Mouse (Mus musculus) adrenal gland, postnatal 36 days (tissue): ENCODE measurements around the gene Stk10. TPM values are rescaled to one million over a fixed set of nuclear protein-coding genes. Genes with fewer than 3 reads are reported as not detected.

Source experiments
- DNase-seq, 2 experiments: peaks; one replicate each; pipeline ENCODE4 v3.0.0; 2021; ENCODE audit warnings: mixed read lengths in 1 of 2
- total RNA-seq, 2 experiments: library from RNA; stranded (reverse); gene quantifications; 2 replicates each; pipeline ENCODE4 v1.2.3; 2021

Stk10 gene
- total RNA-seq, 2 experiments from 2014 or later = 9.0 to 13.3 TPM

DNA sequence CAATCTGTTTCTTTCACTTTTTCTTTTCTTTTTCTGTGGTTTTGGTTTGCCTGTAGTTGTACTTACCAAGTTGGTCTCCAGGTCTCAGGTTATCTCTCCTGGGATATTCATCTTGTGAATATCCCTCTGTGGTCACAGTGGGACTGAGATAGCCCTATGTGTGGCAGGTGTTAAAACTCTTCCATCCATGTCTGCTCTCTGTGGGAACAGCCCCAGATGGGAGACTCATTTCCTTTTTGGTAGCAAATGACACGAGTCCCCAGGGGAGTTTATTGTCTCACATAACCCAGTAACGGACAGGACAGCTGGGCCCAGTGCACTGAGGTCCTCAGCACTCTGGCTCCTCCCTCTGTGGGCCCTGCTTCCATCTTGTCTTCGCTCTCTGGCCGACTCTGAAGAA, 17.0 kb downstream of the Stk10 start:
- DNase-seq = no peak

DNA sequence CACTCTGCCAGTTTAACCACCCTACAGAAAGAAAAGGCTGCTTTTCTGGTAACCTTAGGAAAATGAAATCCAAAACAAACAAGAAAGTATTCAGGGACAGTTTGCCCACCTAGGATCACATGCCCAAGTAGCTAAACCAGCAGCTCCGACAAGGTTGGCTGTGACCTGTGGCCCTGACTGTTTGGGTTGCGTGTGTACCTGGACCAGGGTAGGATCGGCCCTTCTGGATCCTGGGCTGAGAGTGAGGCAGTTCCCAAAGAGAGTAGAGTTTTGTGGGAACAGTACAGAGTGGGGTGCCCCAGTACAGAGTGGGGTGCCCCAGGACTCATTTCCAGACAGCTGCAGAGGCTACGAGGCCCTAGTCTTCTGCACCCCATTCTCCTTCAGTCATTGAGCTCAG, 18.0 kb downstream of the Stk10 start:
- DNase-seq = no peak

DNA sequence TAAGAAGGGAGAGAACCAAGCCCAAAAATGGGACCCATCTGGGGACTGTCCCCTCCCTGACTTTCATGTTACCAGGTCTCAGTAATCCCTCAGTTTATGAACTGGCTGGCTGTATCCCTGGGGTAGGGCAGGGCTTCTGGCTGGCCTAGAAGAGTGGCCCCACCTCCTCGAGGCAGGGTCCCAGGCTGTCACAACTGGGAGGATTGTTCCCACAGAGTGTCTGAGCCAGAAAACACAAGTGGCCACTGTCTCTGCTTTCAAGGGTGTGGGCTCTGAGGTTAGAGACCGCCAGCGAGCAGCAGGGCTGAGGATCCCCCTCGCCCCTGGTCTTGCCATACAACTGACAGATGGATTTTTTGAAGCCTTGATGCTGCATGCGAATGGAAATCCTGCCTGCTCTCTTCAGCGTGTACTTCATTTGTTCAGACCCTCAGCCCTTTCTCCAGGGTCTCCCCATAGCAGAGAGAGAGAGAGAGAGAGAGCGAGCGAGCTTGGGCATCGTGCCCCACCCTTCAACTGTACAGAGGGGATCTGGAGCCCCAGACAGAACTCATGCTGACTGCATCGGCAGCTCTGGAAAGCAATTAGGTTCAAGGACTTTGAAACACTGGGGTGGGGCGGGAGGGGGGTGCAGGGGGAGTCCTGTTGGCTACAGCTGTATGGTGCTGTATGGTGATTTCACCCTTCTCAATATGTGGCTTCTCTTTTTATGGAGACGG, 18.6 kb downstream of the Stk10 start:
- DNase-seq = no peak

DNA sequence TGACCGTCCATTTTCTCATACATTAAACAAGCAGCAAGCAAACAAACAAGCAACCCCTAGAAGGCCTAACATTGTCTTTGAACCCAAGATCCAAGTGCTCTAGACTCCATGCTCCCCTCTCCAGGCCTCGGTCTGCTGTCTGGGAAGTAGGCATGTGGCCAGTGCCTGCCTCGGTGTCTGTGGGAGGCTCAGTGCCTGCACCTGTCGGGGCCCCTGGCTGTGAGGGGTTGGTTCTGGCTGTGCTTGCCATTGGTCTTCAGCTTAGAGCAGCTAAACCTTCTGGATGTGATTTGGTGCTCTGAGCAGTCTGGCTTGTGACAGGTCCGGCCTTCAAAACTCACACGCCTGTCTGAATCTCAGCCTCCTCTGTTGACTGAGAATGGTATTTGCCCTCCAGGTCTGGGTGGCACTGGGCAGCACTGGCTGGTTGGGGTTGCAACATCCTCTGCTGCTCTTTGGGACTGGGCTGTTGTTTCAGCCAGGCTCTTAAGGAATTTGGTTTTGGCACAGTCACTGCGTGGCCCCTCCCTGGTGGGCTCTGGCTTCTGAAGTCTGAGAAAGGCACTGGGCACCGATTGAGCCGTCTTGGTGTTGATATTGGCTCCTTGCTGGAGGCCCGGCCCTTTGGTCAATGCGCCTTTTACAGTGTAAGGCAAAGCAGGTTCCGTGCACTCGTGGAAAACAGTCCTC, 19.4 kb downstream of the Stk10 start:
- peak in 1 of 2 experiments; percentile 50 for DNase-seq

DNA sequence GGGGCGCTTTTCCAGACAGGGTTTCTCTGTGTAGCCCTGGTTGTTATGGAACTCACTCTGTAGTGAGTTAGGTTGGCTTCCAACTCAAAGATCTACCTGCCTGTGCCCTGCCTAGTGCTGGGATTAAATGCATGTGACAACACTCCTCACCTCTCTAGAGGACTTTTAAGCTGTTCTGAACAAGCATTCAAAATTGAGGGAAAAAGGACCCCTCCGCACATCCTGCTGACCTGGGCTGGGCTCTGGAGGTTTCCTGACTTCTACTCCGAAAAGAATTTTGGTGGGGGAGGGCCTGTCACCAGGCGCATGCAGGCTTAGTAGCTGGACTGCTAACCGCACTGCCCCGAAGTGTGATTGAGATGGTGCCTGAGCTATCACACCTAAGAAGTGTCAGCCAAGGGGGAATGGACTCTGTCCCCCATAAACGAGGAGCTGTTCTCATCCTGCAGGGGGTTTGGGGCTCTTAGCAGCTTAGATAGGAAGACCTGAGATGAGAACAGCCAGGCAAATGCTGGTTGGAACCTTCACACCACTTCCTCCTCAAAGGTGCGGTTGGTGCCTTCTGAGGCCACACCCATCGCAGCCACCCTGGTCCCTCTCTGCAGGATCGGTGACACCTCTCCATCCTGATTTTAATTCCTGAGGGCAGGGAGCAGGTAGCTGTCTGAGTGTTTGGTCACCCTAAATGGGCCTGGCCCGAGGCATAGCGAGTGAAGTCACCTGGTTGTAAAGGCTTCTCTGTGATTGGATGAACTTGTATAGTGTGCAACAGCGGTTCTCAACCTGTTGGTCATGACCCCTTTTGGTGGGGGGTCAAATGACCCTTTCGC, 20.4 kb downstream of the Stk10 start:
- DNase-seq = no peak

DNA sequence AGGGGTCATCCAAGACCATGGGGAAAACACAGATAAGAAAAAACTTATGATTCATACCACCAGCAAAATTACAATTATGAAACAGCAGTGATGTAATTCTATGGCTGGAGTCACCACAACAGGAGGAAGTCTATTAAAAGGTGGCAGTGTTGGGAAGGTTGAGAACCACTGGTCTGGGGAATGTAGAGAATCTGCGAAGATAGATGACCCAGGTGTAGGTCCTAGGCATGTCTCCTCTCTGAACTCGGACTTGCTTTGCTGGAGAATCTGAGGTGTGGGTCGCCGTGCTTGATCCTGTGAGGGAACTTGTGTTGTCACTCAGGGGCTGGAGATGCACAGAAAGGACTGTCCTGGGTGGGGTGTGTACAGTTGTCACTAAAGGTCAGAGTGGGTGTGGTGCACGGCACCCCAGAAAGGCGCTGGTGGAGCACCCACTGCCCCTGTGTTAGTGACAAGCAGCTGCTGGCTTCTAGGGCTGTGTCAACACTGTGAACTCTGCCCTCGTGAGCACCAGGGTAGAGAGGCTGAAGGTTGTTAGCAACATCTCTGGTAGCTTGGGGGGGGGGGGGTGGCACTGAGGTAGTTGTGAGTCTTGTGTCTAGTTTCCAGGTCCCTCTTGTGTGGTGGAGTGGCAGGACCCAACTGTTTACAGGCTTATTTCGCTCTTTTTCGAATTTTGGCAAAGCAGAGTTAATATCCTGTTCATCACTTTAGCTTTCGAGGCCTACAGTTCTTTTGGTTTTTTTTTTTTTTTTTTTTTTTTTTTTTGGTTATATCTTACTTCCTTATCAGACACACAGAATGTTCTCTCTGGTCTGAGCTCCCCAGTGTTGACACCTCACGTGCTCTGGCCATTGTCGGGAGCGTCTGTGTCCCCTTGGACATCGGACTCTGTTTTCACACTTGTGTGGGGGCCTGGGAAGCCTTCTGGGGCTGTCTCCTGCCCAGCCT, 21.3 kb downstream of the Stk10 start:
- DNase-seq = no peak

DNA sequence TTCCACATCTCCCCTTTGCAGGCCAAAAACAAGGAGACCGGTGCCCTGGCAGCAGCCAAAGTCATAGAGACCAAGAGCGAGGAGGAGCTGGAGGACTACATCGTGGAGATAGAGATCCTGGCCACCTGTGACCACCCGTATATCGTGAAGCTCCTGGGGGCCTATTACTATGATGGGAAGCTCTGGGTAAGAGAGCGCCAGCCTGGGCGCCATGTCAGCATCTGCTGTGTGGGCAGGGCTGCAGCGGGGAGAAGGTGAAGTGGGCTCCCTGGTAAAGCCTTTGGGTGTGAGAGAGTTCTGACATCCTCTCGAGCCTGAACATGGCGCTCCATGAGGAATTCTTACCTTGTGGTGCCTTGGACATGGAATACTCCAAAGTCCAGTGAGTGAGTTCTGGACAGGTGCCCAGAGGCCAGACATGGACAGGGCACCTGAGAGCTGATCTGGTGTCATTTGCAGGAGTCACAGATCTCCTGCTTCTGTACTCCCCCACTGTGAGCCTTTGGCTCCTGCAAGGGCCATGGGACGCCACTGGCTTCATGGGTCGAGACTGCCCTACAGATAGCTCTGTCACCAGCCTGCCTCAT, 22.1 kb downstream of the Stk10 start:
- DNase-seq = no peak

DNA sequence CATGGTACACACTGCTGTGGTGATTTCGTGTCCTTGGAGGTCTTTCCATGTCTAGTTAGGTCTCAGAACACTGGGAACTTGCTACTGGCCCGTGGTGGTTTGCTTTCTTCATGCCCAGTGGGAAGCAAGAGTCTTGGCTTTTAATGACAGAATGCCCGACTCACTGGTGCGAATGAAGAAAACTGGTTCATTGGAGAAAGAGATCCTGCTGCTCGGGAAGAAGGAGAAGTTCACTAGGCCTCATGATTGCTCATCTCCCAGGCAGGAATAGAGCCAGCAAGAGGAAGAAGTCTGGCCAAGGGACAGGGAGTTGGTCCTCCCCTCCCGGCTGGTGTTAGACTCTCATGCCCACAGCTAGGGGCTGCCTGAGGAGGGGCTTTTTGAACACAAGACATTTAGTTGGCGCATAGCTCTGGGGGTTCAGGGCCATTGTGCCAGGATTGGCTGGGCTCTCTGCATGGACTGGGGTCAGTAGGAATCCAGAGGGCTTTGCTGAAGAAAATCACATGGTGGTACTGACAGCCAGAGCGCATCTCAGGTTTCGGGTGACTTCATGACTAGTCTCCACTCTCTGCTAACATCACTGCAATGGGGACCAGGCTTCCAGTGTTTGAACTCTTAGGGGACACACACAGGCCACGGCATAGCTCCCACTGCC, 23.4 kb downstream of the Stk10 start:
- DNase-seq = no peak

DNA sequence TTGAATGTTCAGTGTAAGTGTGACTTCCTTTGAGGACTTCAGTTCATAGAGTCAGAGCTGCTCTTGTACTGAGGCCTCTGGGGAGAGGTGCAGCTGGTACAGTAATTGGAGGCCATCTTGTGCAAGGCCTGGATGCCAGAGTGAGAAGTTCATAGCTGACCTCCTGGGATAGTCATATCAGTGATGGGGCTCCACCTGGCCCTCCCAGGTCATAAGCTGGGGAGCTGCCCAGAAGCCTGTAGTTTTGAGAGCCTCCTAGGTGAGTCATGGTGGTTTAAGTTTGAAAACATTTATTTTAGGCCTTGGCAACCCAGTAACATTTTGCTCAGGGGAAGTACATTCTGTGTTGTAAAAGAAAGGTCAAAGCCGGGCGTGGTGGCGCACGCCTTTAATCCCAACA, 24.9 kb downstream of the Stk10 start:
- no peak for DNase-seq

DNA sequence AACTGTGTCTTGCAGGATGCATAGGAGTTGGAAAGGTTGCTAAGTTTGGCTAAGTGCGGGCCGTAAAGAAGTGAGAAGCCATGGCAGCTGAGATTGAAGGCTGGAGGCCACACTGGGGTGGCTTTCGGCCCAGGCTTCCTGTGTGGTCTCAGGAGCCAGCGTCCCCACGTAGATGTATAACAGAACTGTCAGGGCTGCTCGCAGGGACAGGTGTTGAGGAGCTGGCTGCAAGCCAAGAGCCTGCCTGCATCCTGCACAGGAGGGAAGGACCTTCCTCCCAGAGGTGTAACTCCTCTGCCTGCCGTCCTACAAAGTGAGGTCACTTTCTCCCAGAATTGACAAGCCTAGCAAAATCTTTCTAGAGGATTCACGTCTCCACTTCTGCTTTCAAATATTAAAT, 25.6 kb downstream of the Stk10 start:
- no peak for DNase-seq

DNA sequence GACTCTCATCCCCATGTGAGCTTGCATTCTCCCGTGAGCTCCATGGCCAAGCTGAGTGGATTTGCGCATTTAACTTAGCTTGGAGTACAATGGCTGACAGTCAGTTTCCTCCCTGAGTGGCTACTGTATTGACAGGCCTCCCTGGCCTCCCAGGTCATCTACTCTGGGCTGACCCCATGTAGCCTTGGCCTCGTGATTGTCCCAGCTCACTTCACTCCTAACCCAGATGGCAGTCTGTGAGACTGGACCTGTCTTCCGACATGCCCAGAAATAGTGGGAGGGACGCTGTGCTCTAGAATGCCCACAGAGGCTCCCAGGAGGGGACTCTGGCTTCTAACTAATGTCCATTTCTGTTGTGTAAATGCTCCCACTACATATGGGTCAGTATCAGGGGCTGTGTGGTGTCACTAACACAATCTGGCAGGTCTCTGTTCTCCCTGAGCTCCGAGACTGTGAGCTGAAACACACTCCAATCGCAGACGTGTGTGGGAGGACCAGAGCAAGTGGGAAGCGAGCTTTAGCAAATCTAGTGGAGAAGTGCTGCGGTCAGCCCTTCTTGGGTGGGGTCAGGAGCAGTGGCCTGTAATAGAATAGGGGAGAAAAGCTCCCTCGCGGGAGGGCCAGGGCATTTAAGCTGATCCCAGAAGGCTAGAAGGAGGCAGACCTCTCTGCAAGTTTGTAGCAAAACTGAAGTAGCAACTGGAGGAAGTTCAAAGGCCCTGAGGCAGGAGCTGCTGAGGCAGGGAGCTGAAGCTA, 27.1 kb downstream of the Stk10 start:
- DNase-seq = no peak

DNA sequence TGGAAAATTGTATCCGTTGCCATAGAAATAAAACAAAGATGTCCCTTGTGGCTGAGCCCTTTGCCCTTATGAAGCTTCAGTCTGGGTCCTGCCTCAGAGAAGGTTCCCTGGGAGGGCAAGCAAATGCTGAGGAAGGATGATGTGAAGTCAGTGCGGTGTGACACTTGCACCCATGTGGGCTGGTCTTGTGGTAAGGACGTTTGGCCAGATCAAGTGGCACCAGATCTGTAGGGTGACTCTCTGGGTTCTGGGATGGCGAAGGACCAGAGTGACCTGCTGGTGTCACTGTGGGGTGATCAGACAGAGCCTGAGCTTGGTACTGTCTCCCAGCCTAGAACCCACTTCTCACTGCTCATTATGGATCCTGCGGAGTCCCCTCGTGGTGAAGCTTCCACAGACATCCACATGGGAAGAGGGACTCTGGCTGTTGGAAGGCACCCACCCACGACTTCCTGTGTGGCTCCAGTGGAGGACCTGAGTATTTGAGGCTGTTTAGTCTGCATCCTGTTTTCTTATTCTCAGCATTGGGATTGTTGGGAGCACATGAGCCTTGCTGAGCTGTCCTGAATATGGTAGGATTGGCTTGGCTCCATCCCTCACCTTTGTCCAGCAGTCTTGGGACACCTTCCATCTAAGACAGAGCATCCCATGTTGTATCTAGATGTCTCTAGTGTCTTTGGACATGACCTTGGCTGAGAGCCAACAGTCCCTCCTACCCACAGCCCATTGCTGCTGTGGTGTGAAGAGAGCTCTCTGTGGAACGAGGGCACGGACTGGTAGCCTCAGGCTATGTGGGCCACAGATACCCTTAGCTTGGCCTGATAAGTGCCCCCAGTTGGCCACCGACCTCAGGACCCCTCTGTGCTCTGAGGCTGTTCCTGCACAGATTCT, 28.6 kb downstream of the Stk10 start:
- no peak for DNase-seq

DNA sequence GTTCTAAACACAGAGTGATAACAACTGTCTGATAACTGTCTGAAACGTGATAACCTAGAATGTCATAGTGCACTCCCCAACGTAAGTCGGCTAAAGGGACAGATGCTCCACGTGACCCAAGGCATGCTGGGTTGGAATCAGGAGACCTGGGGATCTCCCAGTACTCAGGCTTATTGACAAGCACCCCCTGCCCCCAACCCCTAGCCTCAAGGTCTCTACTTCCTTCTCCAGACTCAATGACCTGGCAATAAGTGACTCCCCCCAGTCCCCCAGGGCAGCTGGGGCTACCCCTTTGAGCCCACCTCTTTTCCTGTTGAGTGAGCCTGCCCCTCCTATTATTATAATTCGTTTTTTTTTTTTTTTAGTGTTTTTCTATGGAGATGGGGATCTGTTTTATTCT, 29.6 kb downstream of the Stk10 start:
- no peak for DNase-seq

DNA sequence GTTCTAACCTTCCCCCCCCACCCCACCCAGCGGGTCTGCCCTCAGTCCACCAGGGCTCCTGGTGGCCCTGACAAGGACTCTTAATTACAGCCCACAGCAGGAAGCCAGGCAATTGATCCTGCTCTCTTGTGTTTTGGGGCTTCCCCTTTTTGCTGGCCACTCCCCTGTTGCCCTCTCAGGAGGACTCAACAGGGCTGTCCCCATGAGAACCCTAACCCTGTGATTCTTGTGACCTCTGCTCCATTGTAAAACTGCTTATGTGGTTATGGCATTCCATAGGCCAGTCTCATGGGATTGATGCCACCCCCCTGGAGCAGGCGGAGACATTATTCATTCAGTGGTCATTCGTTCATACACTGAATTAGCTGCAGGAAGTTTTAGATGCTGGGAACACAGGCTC, 30.6 kb downstream of the Stk10 start:
- DNase-seq = no peak

DNA sequence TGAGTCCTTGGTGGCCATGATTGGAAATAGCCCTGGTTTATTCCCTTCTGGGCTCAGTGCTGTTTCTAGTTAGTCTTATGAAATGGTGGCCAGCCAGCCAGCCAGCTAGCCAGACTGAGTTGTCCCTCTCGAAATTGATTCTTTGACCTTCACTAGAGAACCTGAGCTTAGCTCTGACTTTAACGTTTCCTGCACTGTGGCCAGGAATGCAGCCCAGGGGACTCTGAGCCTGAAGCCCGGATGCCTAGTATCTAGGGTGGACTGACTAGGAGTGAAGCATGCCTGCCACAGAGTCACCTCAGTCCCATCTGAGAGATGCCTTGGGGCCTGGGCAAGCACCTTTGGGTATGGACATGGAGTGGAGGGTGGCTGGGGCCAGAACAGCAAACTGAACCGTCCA, 31.5 kb downstream of the Stk10 start:
- DNase-seq = no peak

DNA sequence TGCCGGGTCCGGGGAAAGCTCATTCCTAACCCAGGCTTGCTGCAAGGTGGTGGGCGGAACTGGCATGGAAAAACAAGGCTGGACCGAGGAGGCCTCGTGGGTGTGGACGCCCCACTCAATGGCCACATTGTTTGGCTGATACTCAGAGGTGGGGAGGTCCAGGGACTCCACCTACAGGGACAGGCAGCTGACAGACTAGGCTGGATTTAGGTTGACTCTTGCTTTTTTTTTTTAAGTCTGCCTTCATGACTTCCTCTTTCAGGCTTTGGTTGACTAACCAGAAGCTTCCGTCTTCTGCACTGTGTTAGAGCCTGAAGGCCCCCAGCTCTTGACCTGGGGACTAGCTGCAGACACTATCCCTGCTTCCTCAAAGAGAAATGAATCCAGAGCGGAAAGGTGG, 32.0 kb downstream of the Stk10 start:
- DNase-seq = no peak

DNA sequence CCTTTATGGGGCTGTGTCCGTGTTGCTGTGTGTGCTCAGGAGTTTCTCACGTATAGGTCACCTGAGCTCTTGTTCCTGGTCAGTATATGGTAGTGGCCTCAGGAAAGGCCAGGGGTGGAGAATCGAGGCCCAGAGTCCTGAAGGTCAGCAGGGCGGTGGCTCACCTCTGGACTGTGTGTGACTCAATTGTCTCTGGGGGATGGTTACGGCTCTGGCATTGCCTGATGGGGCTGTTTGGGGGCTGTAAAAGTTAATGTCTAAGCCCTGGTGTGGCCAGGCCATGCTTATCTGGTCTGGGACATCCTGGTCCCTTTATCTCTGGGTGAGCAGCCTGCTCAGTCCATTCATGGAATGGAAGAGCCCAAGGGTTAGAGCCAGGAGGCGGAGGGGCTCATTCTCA, 33.1 kb downstream of the Stk10 start:
- DNase-seq = no peak

DNA sequence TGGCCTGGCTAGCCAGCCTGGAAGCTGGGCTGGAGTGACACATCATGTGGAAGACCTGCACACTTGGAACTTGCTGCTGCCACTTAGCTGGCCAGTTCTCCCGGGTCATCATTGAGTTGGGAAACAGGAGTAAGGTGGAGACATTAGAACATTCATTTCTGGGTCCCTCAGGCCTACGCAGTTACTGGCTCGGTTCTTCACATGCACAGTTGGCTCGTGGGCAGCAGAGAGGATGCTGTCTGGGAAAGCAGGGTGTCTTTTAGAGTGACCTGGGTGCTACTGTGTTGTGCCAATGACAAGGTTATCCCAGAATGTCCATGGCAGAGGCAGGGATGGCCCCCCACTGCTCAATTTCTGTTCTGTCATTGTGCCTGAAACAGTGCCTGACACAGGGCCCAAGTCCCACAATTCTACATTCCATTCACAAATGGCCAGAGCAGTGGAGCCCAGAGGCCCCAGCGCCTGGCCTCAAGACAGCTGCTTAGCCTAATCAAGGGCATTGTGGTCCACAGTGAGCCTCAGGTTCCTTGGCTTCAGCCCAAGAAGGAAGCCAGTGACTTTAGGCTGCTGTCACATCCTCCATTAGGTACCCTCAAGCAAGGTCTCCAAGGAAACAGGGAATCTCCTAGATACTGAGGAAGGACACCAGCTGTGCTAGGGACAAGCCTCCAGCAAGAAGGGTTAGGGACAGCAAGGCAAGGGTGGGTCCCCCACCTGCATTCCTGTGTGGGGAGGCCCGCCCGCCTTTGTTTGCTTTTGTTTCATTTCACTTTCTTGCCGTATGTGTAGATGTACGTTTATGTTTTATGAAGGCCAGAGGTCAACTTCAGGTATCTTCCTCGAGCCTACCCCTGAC, 34.1 kb downstream of the Stk10 start:
- DNase-seq = no peak
